Mouse (Mus musculus) kidney, embryonic 16.5 days (tissue): ENCODE measurements around the gene Gfod1. TPM values are rescaled to one million over a fixed set of nuclear protein-coding genes. Genes with fewer than 3 reads are reported as not detected.

Experiments
- ATAC-seq: fragments of 200-750 bp; cut with Nextera tagmentation; 2 replicates; pipeline ENCODE4 v1.8.0; 2017; ENCODE audit warnings: moderate TSS enrichment; ENCODE audit not compliant: low FRiP score, low TSS enrichment
- H3K27ac ChIP-seq: fragments of 300-500 bp; sonication (generic); 2 replicates; pipeline ENCODE4 v1.5.1; 2014; ENCODE audit warnings: low read length
- H3K27me3 ChIP-seq: fragments of 300-500 bp; sonication (generic); 2 replicates; pipeline ENCODE4 v1.6.1; 2014; ENCODE audit warnings: low read length, control low read depth, mixed read lengths; ENCODE audit not compliant: insufficient read depth
- H3K36me3 ChIP-seq: fragments of 300-500 bp; sonication (generic); 2 replicates; pipeline ENCODE4 v1.6.1; 2014; ENCODE audit warnings: low read length, control low read depth, mixed read lengths; ENCODE audit not compliant: insufficient read depth
- H3K4me1 ChIP-seq: fragments of 300-500 bp; sonication (generic); 2 replicates; pipeline ENCODE4 v1.6.1; 2014; ENCODE audit warnings: low read length, control low read depth, mixed read lengths; ENCODE audit not compliant: insufficient read depth
- H3K4me2 ChIP-seq: fragments of 300-500 bp; sonication (generic); replicated peaks from 2 replicates; pipeline ENCODE4 v1.6.1; 2014; ENCODE audit warnings: low read depth, low read length
- H3K4me3 ChIP-seq: fragments of 300-500 bp; sonication (generic); 2 replicates; pipeline ENCODE4 v1.5.1; 2014; ENCODE audit warnings: mild to moderate bottlenecking, low read length
- H3K9ac ChIP-seq: fragments of 300-500 bp; sonication (generic); replicated peaks from 2 replicates; pipeline ENCODE4 v1.6.1; 2014; ENCODE audit warnings: low read length
- H3K9me3 ChIP-seq: fragments of 300-500 bp; sonication (generic); 2 replicates; pipeline ENCODE4 v1.6.1; 2016; ENCODE audit warnings: low read length, control low read depth
- WGBS: fragments of 180-500 bp; shearing (Covaris S2); extraction: QIAGEN DNeasy Blood & Tissue Kit; methylation state at CpG from one replicate; pipeline ENCODE4 v1.1.7; 2014; 5-methylcytosine and 5-hydroxymethylcytosine counted together
- polyA plus RNA-seq: library from polyadenylated mRNA; unstranded; fragments of >200 nt; fragmentation: Nextera tagmentation; extraction: Ambion mirVana; gene quantifications from 2 replicates; pipeline ENCODE4 v1.2.1, GENCODE M21; 2015

Gfod1 gene
- polyA plus RNA-seq, 1 experiment from 2014 or later: 0.36 TPM

DNA sequence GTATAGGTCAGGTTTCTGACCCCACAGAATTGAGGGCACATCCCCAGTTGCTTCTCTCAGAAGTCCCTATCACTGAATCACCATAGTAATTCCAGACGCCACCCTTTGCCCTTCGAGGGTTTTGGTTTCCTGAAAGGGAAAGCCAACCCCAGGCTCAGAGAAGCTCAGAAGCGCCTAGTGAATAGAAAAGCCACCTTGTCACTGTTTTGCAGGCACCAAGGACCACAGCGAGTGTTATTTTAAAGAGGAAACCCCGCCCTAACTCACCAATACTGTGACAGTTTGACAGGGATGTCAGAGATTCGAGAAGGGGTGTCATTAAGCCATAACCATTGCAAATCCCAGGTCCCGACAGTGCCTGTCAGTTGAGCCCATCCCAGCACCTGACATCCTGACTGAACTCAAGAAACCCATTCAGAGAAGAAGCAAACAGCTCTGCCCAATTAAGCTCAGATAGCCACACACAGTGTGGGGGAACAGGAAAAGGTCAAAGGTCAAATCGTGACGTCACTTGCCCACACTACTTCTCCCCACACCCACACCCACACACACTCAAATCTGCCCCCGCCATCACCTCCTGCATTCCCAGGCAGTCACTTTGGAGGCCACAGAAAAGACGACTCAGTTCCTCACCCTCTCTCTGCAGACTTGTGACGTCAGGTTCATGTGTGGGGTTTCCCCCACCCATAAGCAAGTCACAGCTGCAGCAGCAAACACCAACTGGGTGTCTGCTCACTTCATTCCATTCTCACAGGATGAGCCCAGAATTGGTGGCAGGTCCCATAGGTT lies 35.2 kb downstream of the Gfod1 start:
- H3K27me3 ChIP-seq: no peaks in the 10 kb centered on the region
- H3K27ac ChIP-seq: no peak overlapping the region
- no peaks in the 10 kb centered on the region for H3K9me3 ChIP-seq
- H3K9ac ChIP-seq: no peak overlapping the region
- no peak for ATAC-seq
- H3K36me3 ChIP-seq: no peaks in the 10 kb centered on the region
- no peak overlapping the region for H3K4me3 ChIP-seq
- no peak overlapping the region for H3K4me2 ChIP-seq
- H3K4me1 ChIP-seq: peaks cover 5% of the 10 kb centered on the region
- WGBS: 32% methylated on average over 12 of the region's 12 CpGs

DNA sequence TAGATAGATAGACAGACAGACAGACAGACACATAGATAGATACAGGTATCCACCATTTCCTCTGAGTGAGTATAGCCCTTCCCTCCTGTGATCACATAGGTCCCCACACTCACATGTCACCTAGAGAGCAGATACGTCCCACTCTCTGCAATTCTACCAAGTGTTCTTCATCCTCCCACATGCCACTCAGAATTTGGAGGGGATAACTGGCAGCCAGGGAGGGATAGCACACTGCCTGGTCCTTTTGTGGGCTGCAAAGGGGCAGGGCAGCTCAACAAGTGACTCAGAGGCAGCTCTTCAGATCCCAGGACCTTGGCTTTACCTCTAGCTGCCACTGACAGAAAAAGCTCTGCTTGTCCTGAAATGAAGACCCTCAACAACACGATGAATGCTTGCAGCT lies 36.1 kb downstream of the Gfod1 start:
- Histone ChIP-seq H3K4me1 (peaks cover 4% of the 10 kb centered on the region), H3K27me3 (no peaks in the 10 kb centered on the region), H3K9me3 (no peaks in the 10 kb centered on the region), H3K4me3 (no peak overlapping the region), H3K9ac (no peak overlapping the region), H3K4me2 (no peak overlapping the region), H3K36me3 (no peaks in the 10 kb centered on the region), H3K27ac (no peak overlapping the region)
- 79% methylated on average over 2 of the region's 2 CpGs for WGBS
- no peak for ATAC-seq

- Histone ChIP-seq H3K4me1 (peaks cover 4% of the 10 kb centered on the region), H3K36me3 (no peaks in the 10 kb centered on the region), H3K4me2 (no peak overlapping the region), H3K27me3 (no peaks in the 10 kb centered on the region), H3K27ac (no peak overlapping the region), H3K9me3 (no peaks in the 10 kb centered on the region), H3K9ac (no peak overlapping the region), H3K4me3 (no peak overlapping the region)
- WGBS: 86% methylated on average over 3 of the region's 3 CpGs
- ATAC-seq: no peak
Observed at GRCm38 (mm10) chr13:43267216-43267615, 36.8 kb downstream of the Gfod1 start.

DNA sequence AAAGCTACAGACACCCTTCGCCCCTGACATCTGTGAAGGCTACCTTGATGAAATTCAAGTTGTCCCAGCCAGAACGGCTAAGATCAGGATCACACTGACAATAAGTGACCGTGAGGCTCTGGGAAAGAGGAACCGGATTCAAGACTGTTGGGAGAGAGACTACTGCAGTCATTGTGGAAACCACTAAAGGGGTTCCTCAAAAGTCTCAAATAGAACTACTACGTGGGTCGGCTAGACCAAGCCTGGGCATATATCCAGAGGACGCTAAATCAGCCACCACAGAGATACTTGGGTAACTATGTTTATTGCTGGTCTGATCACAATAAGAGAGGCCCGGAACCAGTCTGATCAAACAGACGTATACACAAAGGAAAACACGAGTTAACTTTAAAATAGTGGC lies 37.6 kb downstream of the Gfod1 start:
- Histone ChIP-seq H3K4me3 (no peak overlapping the region), H3K4me1 (peaks cover 4% of the 10 kb centered on the region), H3K36me3 (no peaks in the 10 kb centered on the region), H3K9me3 (no peaks in the 10 kb centered on the region), H3K4me2 (no peak overlapping the region), H3K9ac (no peak overlapping the region), H3K27me3 (no peaks in the 10 kb centered on the region), H3K27ac (no peak overlapping the region)
- no peak for ATAC-seq
- WGBS: 92% methylated on average over 10 of the region's 10 CpGs

DNA sequence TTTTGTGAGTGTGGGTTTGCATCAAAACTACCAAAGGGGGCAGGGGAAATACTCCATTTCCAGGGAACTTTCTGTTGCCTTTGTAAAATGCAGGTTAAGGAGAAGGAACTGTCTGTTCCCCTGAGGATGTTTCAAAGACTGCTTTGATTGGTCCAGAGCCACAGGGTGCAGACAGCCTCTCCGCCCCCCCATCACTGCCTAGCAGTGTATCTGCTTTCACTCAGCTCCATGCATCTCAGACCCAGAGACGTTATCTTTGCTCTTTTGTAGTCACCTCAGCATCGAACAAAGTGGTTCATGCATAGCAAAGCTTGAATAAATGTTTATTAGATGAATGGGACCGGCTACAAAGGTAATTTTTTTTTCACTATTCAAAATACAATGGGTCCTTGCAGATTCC lies 38.9 kb downstream of the Gfod1 start:
- H3K9me3 ChIP-seq: no peaks in the 10 kb centered on the region
- peaks cover 4% of the 10 kb centered on the region for H3K4me1 ChIP-seq
- WGBS: 55% methylated on average over 4 of the region's 4 CpGs
- H3K36me3 ChIP-seq: no peaks in the 10 kb centered on the region
- ATAC-seq: no peak
- H3K4me3 ChIP-seq: no peak overlapping the region
- H3K4me2 ChIP-seq: no peak overlapping the region
- H3K27me3 ChIP-seq: no peaks in the 10 kb centered on the region
- no peak overlapping the region for H3K27ac ChIP-seq
- H3K9ac ChIP-seq: no peak overlapping the region

DNA sequence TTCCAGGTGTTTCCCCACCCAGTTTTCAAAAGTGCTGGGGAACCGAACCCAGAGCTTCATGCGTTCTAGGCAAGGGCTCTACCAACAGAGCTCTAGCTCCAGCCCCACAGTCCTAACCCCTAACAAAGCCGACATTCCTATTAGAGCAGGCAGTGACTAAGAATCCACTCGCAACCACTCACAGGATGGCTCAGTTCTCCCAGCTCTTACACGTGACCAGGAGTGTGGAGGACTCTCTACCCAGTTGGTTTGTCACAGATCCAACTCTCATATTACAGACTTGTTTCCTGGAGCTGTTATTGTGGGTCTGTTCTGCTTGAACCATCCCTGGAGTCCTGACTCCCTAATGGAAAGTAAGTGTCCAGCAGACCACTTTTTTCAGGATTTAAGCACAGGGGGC lies 40.3 kb downstream of the Gfod1 start:
- ATAC-seq: no peak
- H3K27me3 ChIP-seq: no peaks in the 10 kb centered on the region
- no peaks in the 10 kb centered on the region for H3K9me3 ChIP-seq
- no peaks in the 10 kb centered on the region for H3K4me1 ChIP-seq
- H3K4me2 ChIP-seq: no peak overlapping the region
- H3K36me3 ChIP-seq: no peaks in the 10 kb centered on the region
- H3K27ac ChIP-seq: no peak overlapping the region
- H3K4me3 ChIP-seq: no peak overlapping the region
- no peak overlapping the region for H3K9ac ChIP-seq
- 76% methylated on average over 5 of the region's 5 CpGs for WGBS

DNA sequence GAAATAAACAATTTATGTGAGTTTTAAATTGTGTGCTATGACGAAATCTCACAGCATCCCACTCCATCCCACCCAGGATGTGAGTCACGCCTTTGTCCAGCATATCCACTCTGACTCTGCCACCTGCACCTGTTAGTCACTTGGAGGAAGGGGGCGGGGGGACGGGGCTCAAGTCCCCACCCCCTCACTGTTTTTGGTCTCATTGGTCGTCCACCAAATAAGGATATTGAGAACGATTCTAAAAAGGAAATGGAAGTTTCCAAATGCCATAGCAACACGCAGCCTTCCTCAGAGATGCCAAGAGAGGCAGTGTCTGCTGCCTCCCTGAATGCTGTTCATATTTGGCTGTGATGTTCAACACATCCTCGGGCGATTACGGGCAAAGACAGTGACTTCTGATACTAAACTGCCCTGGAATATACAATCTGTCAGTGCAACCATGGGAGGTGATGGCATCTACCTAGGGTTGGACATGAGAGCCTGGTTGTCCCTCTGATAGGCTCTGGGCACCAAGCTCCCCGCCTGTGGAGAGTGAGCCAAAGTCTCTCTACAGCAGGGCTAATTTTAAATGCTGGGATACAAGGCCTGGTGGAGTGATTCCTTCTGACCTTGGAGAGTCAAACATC lies 41.7 kb downstream of the Gfod1 start:
- no peaks in the 10 kb centered on the region for H3K4me1 ChIP-seq
- 86% methylated on average over 11 of the region's 11 CpGs for WGBS
- H3K27ac ChIP-seq: no peak overlapping the region
- no peak overlapping the region for H3K4me2 ChIP-seq
- H3K9me3 ChIP-seq: no peaks in the 10 kb centered on the region
- no peaks in the 10 kb centered on the region for H3K27me3 ChIP-seq
- ATAC-seq: no peak
- no peaks in the 10 kb centered on the region for H3K36me3 ChIP-seq
- H3K4me3 ChIP-seq: no peak overlapping the region
- H3K9ac ChIP-seq: no peak overlapping the region

- no peak overlapping the region for H3K9ac ChIP-seq
- no peaks in the 10 kb centered on the region for H3K36me3 ChIP-seq
- H3K9me3 ChIP-seq: no peaks in the 10 kb centered on the region
- no peak overlapping the region for H3K27ac ChIP-seq
- no peak overlapping the region for H3K4me2 ChIP-seq
- no peak overlapping the region for H3K4me3 ChIP-seq
- WGBS: 84% methylated on average over 3 of the region's 3 CpGs
- no peak for ATAC-seq
- no peaks in the 10 kb centered on the region for H3K4me1 ChIP-seq
- no peaks in the 10 kb centered on the region for H3K27me3 ChIP-seq
Observed at GRCm38 (mm10) chr13:43261287-43261686, 42.7 kb downstream of the Gfod1 start.

- Histone ChIP-seq H3K27me3 (no peaks in the 10 kb centered on the region), H3K4me3 (no peak overlapping the region), H3K9me3 (no peaks in the 10 kb centered on the region), H3K4me1 (no peaks in the 10 kb centered on the region), H3K36me3 (no peaks in the 10 kb centered on the region), H3K27ac (no peak overlapping the region), H3K9ac (no peak overlapping the region), H3K4me2 (no peak overlapping the region)
- ATAC-seq: no peak
- 83% methylated on average over 6 of the region's 6 CpGs for WGBS
Observed at GRCm38 (mm10) chr13:43260731-43261130, 43.2 kb downstream of the Gfod1 start.

DNA sequence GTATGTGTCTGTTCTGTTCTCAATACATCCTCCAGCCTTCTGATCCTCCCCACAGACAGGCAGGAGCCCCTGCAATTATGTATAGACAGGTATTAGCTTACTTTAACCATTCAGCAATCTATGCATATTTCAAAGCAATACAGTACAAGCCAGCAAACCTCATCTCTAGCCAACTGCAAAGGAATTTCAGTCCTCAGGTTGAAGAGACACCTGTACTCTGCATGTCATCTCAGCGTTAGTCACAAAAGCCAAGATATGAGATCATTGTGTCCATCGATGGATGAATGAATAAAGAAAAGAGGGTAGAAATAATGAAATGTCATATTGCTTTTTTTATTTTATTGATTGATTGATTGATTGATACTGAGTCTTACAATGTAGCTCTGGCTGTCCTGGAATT lies 47.5 kb downstream of the Gfod1 start:
- ATAC-seq: no peak
- Histone ChIP-seq H3K27me3 (no peaks in the 10 kb centered on the region), H3K9me3 (no peaks in the 10 kb centered on the region), H3K4me1 (peaks cover 9% of the 10 kb centered on the region; the same call in 1 of the 2 replicates), H3K27ac (no peak overlapping the region), H3K4me2 (no peak overlapping the region), H3K9ac (no peak overlapping the region), H3K36me3 (no peaks in the 10 kb centered on the region), H3K4me3 (no peak overlapping the region)
- 90% methylated on average over 2 of the region's 2 CpGs for WGBS
